Mouse (Mus musculus) limb, embryonic 15.5 days (tissue): ENCODE results near the gene Stx2. TPM values are rescaled to one million over a fixed set of nuclear protein-coding genes. Genes with fewer than 3 reads are reported as not detected.

Source experiments
- ATAC-seq: fragments of 200-750 bp; cut with Nextera tagmentation; 2 replicates; pipeline ENCODE4 v1.8.0; 2017; ENCODE audit warnings: low read depth, moderate TSS enrichment; ENCODE audit not compliant: insufficient number of reproducible peaks, low FRiP score, low TSS enrichment
- H3K27ac ChIP-seq: fragments of 300-500 bp; sonication (generic); 2 replicates; pipeline ENCODE4 v1.5.1; 2015; ENCODE audit warnings: moderate library complexity, mild to moderate bottlenecking, inconsistent platforms
- H3K27me3 ChIP-seq: fragments of 300-500 bp; sonication (generic); 2 replicates; pipeline ENCODE4 v1.6.1; 2015; ENCODE audit warnings: inconsistent platforms
- H3K36me3 ChIP-seq: fragments of 300-500 bp; sonication (generic); 2 replicates; pipeline ENCODE4 v1.6.1; 2015; ENCODE audit warnings: inconsistent platforms
- H3K4me1 ChIP-seq: fragments of 300-500 bp; sonication (generic); 2 replicates; pipeline ENCODE4 v1.6.1; 2015; ENCODE audit warnings: inconsistent platforms
- H3K4me2 ChIP-seq: fragments of 300-500 bp; sonication (generic); 2 replicates; pipeline ENCODE4 v1.6.1; 2015; ENCODE audit warnings: mild to moderate bottlenecking, inconsistent platforms
- H3K4me3 ChIP-seq: fragments of 300-500 bp; sonication (generic); 2 replicates; pipeline ENCODE4 v1.5.1; 2015; ENCODE audit warnings: mild to moderate bottlenecking, inconsistent platforms
- H3K9ac ChIP-seq: fragments of 300-500 bp; sonication (generic); 2 replicates; pipeline ENCODE4 v1.6.1; 2015; ENCODE audit warnings: inconsistent platforms
- H3K9me3 ChIP-seq: fragments of 300-500 bp; sonication (generic); 2 replicates; pipeline ENCODE4 v1.6.1; 2016; ENCODE audit warnings: inconsistent platforms
- WGBS: fragments of 180-500 bp; shearing (Covaris S2); methylation state at CpG from one replicate; pipeline ENCODE4 v1.1.7; 2015; 5-methylcytosine and 5-hydroxymethylcytosine counted together
- polyA plus RNA-seq: library from polyadenylated mRNA; unstranded; fragments of >200 nt; fragmentation: Nextera tagmentation; extraction: Ambion mirVana; gene quantifications from 2 replicates; pipeline ENCODE4 v1.2.1, GENCODE M21; 2015

The Stx2 gene
- polyA plus RNA-seq, 1 experiment from 2014 or later = 29.8 TPM

- WGBS = 53% methylated on average over 14 of the region's 14 CpGs
- no peak for ATAC-seq
- Histone ChIP-seq H3K9ac (peak overlapping the region; percentile 55), H3K4me3 (peak overlapping the region; percentile 68), H3K4me2 (peak overlapping the region; percentile 65), H3K27me3 (no peaks in the 10 kb centered on the region), H3K36me3 (no peaks in the 10 kb centered on the region), H3K9me3 (no peaks in the 10 kb centered on the region), H3K27ac (peak overlapping the region; percentile 70; the same call in 1 of the 2 replicates), H3K4me1 (peaks cover 19% of the 10 kb centered on the region)
These were observed 1.0 kb downstream of the Stx2 start for GRCm38 (mm10) chr5:129007105-129007957.

GRCm38 (mm10) chr5:129006031-129006788, 2.2 kb downstream of the Stx2 start:
- 82% methylated on average over 18 of the region's 18 CpGs for WGBS
- H3K4me1 ChIP-seq = peaks cover 19% of the 10 kb centered on the region
- no peak overlapping the region for H3K27ac ChIP-seq
- no peak for ATAC-seq
- no peaks in the 10 kb centered on the region for H3K27me3 ChIP-seq
- H3K9me3 ChIP-seq = no peaks in the 10 kb centered on the region
- 0 out of 2 replicates have a peak overlapping the region, but pooled peaks have one; percentile 3 for H3K4me3 ChIP-seq
- no peak overlapping the region for H3K4me2 ChIP-seq
- H3K9ac ChIP-seq = no peak overlapping the region
- H3K36me3 ChIP-seq = no peaks in the 10 kb centered on the region

GRCm38 (mm10) chr5:129005416-129005815, 3.0 kb downstream of the Stx2 start:
- H3K9ac ChIP-seq = no peak overlapping the region
- H3K9me3 ChIP-seq = no peaks in the 10 kb centered on the region
- WGBS = 87% methylated on average over 3 of the region's 3 CpGs
- peaks cover 19% of the 10 kb centered on the region for H3K4me1 ChIP-seq
- no peak overlapping the region for H3K4me3 ChIP-seq
- no peaks in the 10 kb centered on the region for H3K36me3 ChIP-seq
- H3K4me2 ChIP-seq = no peak overlapping the region
- H3K27me3 ChIP-seq = no peaks in the 10 kb centered on the region
- ATAC-seq = no peak
- H3K27ac ChIP-seq = no peak overlapping the region

GRCm38 (mm10) chr5:129002571-129003011, 5.8 kb downstream of the Stx2 start:
- Histone ChIP-seq H3K27ac (peak overlapping the region; percentile 44; the same call in 1 of the 2 replicates), H3K27me3 (no peaks in the 10 kb centered on the region), H3K9me3 (no peaks in the 10 kb centered on the region), H3K4me2 (no peak overlapping the region), H3K4me1 (peaks cover 10% of the 10 kb centered on the region), H3K4me3 (no peak overlapping the region), H3K9ac (no peak overlapping the region), H3K36me3 (peaks cover 15% of the 10 kb centered on the region; the same call in 1 of the 2 replicates)
- WGBS = 51% methylated on average over 14 of the region's 14 CpGs
- no peak for ATAC-seq

- 54% methylated on average over 8 of the region's 8 CpGs for WGBS
- H3K27ac ChIP-seq = no peak overlapping the region
- H3K4me2 ChIP-seq = no peak overlapping the region
- H3K4me1 ChIP-seq = no peaks in the 10 kb centered on the region
- no peak for ATAC-seq
- H3K9ac ChIP-seq = no peak overlapping the region
- H3K36me3 ChIP-seq = peaks cover 23% of the 10 kb centered on the region
- no peaks in the 10 kb centered on the region for H3K9me3 ChIP-seq
- H3K27me3 ChIP-seq = no peaks in the 10 kb centered on the region
- H3K4me3 ChIP-seq = no peak overlapping the region
These were observed 7.5 kb downstream of the Stx2 start for GRCm38 (mm10) chr5:129000706-129001468.

- H3K36me3 ChIP-seq = peaks cover 72% of the 10 kb centered on the region
These were observed 21.0 kb downstream of the Stx2 start for GRCm38 (mm10) chr5:128987141-128987954.

GRCm38 (mm10) chr5:128985946-128986345, 22.4 kb downstream of the Stx2 start:
- H3K4me1 ChIP-seq = no peaks in the 10 kb centered on the region
- no peak for ATAC-seq
- no peak overlapping the region for H3K27ac ChIP-seq
- H3K36me3 ChIP-seq = peaks cover 58% of the 10 kb centered on the region
- H3K27me3 ChIP-seq = no peaks in the 10 kb centered on the region
- no peak overlapping the region for H3K4me3 ChIP-seq
- H3K4me2 ChIP-seq = no peak overlapping the region
- 90% methylated on average over 13 of the region's 13 CpGs for WGBS
- no peaks in the 10 kb centered on the region for H3K9me3 ChIP-seq
- no peak overlapping the region for H3K9ac ChIP-seq

More at GRCm38 (mm10) chr5:128987141-128987954, 21.0 kb downstream of the Stx2 start:
- no peak overlapping the region for H3K27ac ChIP-seq
- H3K9ac ChIP-seq = no peak overlapping the region
- H3K27me3 ChIP-seq = no peaks in the 10 kb centered on the region
- no peak for ATAC-seq
- H3K4me1 ChIP-seq = no peaks in the 10 kb centered on the region
- no peak overlapping the region for H3K4me2 ChIP-seq
- H3K9me3 ChIP-seq = no peaks in the 10 kb centered on the region
- H3K4me3 ChIP-seq = no peak overlapping the region
- WGBS = 79% methylated on average over 19 of the region's 19 CpGs

GRCm38 (mm10) chr5:128984536-128984935, 23.8 kb downstream of the Stx2 start:
- no peak overlapping the region for H3K4me3 ChIP-seq
- no peaks in the 10 kb centered on the region for H3K4me1 ChIP-seq
- H3K9me3 ChIP-seq = no peaks in the 10 kb centered on the region
- ATAC-seq = no peak
- WGBS = 83% methylated on average over 6 of the region's 6 CpGs
- H3K36me3 ChIP-seq = peaks cover 47% of the 10 kb centered on the region
- H3K27ac ChIP-seq = no peak overlapping the region
- no peak overlapping the region for H3K4me2 ChIP-seq
- no peak overlapping the region for H3K9ac ChIP-seq
- no peaks in the 10 kb centered on the region for H3K27me3 ChIP-seq

- H3K4me2 ChIP-seq = no peak overlapping the region
- peaks cover 21% of the 10 kb centered on the region for H3K36me3 ChIP-seq
- H3K9me3 ChIP-seq = no peaks in the 10 kb centered on the region
- 25% methylated on average over 12 of the region's 12 CpGs for WGBS
- H3K4me3 ChIP-seq = no peak overlapping the region
- H3K9ac ChIP-seq = no peak overlapping the region
- H3K27me3 ChIP-seq = no peaks in the 10 kb centered on the region
- H3K4me1 ChIP-seq = no peaks in the 10 kb centered on the region
- no peak for ATAC-seq
- H3K27ac ChIP-seq = no peak overlapping the region
These were observed 26.8 kb downstream of the Stx2 start for GRCm38 (mm10) chr5:128981607-128982006.

GRCm38 (mm10) chr5:128980857-128981256, 27.5 kb downstream of the Stx2 start:
- no peak for ATAC-seq
- H3K27ac ChIP-seq = no peak overlapping the region
- H3K36me3 ChIP-seq = peaks cover 13% of the 10 kb centered on the region
- H3K4me2 ChIP-seq = no peak overlapping the region
- H3K27me3 ChIP-seq = no peaks in the 10 kb centered on the region
- no peaks in the 10 kb centered on the region for H3K9me3 ChIP-seq
- no peaks in the 10 kb centered on the region for H3K4me1 ChIP-seq
- H3K9ac ChIP-seq = no peak overlapping the region
- H3K4me3 ChIP-seq = no peak overlapping the region
- 70% methylated on average over 7 of the region's 7 CpGs for WGBS

GRCm38 (mm10) chr5:128978957-128979356, 29.4 kb downstream of the Stx2 start:
- Histone ChIP-seq H3K4me2 (no peak overlapping the region), H3K27me3 (no peaks in the 10 kb centered on the region), H3K36me3 (no peaks in the 10 kb centered on the region), H3K4me3 (no peak overlapping the region), H3K27ac (no peak overlapping the region), H3K4me1 (no peaks in the 10 kb centered on the region), H3K9me3 (no peaks in the 10 kb centered on the region), H3K9ac (no peak overlapping the region)
- 98% methylated on average over 7 of the region's 7 CpGs for WGBS
- ATAC-seq = no peak
